Mouse (Mus musculus): ENCODE data around the gene Uhmk1. TPM values are rescaled to one million over a fixed set of nuclear protein-coding genes. Genes with fewer than 3 reads are reported as not detected.

Gene Uhmk1
- total RNA-seq, 2 experiments from 2014 or later = 147 to 148 TPM

Other genes with a start within 250 kb of the Uhmk1 start
- gene Hsd17b7, start 246.2 kb downstream of the Uhmk1 start, total RNA-seq (2021) = 10 to 100 TPM; 15.7 to 17.3 TPM
- gene Ddr2, start 104.6 kb downstream of the Uhmk1 start, total RNA-seq (2021) = 1 to 10 TPM; 3.5 to 3.7 TPM
- 10 to 100 TPM; 52.2 to 55.7 TPM for gene Uap1, start 40.4 kb downstream of the Uhmk1 start, total RNA-seq (2021)
- not detected for gene Sh2d1b2, start 17.4 kb upstream of the Uhmk1 start, total RNA-seq (2021)
- gene Sh2d1b1, start 61.9 kb upstream of the Uhmk1 start, total RNA-seq (2021) = not detected
- 1 to 10 TPM; 3.8 to 3.9 TPM for gene Gm7694, start 90.9 kb upstream of the Uhmk1 start, total RNA-seq (2021)
- not detected for gene Spata46, start 93.4 kb upstream of the Uhmk1 start, total RNA-seq (2021)

Measured in layer of hippocampus, adult 18-20 months (tissue).